Mouse (Mus musculus): ENCODE data around the gene Ccdc167. TPM values are rescaled to one million over a fixed set of nuclear protein-coding genes. Genes with fewer than 3 reads are reported as not detected.

The Ccdc167 gene
- polyA plus RNA-seq, 1 experiment = 1.4 TPM

- Histone ChIP-seq H3K9me3 (ENCODE audit: control insufficient read depth, low read length) (no peaks in the 10 kb centered on the region), H3K4me1 (ENCODE audit: control insufficient read depth) (peaks cover 44% of the 10 kb centered on the region), H3K27me3 (ENCODE audit: control insufficient read depth) (no peaks in the 10 kb centered on the region), H3K4me3 (replicated peaks) (no peak overlapping the region), H3K36me3 (ENCODE audit: control insufficient read depth) (peaks cover 36% of the 10 kb centered on the region)
- no peak for TF ChIP-seq GATA1 (IDR thresholded peaks at IDR 0.05; ENCODE audit: low read length)
- no peak for TF ChIP-seq TAL1 (IDR thresholded peaks at IDR 0.05; ENCODE audit: low read length)
Measured at GRCm38 (mm10) chr17:29710562-29711044, 6.2 kb downstream of the Ccdc167 start.

DNA sequence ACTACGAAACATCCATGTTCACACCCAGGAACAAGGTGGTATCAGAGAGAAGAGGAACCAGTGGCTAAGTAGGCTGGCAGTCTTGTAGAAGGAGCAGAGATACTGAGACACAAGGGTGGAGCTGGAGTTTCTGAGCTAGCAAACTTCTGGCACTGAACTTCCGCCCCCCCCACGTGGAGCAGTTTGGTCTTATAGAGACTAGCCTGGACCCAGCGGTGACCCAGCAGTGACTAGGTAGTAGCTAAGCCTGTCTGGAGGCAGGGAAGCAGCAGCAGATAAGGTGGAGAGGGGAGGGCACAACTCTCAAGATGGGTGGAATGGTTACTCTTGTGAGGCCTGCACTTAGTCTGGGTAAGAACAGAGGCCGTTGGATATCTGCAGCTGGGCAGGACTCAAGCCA is 8.1 kb downstream of the Ccdc167 start:
- H3K27me3 ChIP-seq (ENCODE audit: control insufficient read depth) = no peaks in the 10 kb centered on the region
- no peaks in the 10 kb centered on the region for H3K9me3 ChIP-seq (ENCODE audit: control insufficient read depth, low read length)
- H3K36me3 ChIP-seq (ENCODE audit: control insufficient read depth) = peaks cover 45% of the 10 kb centered on the region
- no peak overlapping the region for H3K4me3 ChIP-seq (replicated peaks)
- H3K4me1 ChIP-seq (ENCODE audit: control insufficient read depth) = peaks cover 40% of the 10 kb centered on the region
- TF ChIP-seq TAL1 (IDR thresholded peaks at IDR 0.05; ENCODE audit: low read length) = no peak
- TF ChIP-seq GATA1 (IDR thresholded peaks at IDR 0.05; ENCODE audit: low read length) = no peak

- TF ChIP-seq TAL1 (IDR thresholded peaks at IDR 0.05; ENCODE audit: low read length) = no peak
- TF ChIP-seq GATA1 (IDR thresholded peaks at IDR 0.05; ENCODE audit: low read length) = no peak
- Histone ChIP-seq H3K27me3 (ENCODE audit: control insufficient read depth) (no peaks in the 10 kb centered on the region), H3K4me1 (ENCODE audit: control insufficient read depth) (peaks cover 41% of the 10 kb centered on the region), H3K4me3 (replicated peaks) (no peak overlapping the region), H3K36me3 (ENCODE audit: control insufficient read depth) (peaks cover 61% of the 10 kb centered on the region), H3K9me3 (ENCODE audit: control insufficient read depth, low read length) (no peaks in the 10 kb centered on the region)
Measured at GRCm38 (mm10) chr17:29706981-29707545, 9.8 kb downstream of the Ccdc167 start.

DNA sequence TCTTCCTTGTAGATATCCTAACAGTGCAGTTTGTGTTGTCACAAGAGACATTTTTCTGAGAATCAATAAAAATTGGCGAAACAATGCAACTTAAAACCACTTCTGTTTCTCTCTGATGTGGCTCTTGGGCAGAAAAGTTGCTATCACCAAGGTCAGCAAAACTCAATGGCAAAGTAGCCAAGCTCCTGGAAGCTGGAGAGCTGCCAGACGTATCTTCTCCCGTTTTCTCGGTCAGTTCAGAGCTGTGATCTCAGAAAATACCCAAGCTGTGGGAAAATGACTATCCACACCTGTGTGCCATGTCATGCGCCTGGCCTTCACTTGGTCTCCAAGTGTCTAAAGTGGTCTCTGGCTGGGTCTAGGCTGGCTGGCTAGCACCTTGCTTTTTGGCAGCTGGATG is 11.0 kb downstream of the Ccdc167 start:
- TF ChIP-seq TAL1 (IDR thresholded peaks at IDR 0.05; ENCODE audit: low read length) = no peak
- TF ChIP-seq GATA1 (IDR thresholded peaks at IDR 0.05; ENCODE audit: low read length) = no peak
- H3K36me3 ChIP-seq (ENCODE audit: control insufficient read depth) = peaks cover 69% of the 10 kb centered on the region
- no peak overlapping the region for H3K4me3 ChIP-seq (replicated peaks)
- no peaks in the 10 kb centered on the region for H3K9me3 ChIP-seq (ENCODE audit: control insufficient read depth, low read length)
- peaks cover 38% of the 10 kb centered on the region for H3K4me1 ChIP-seq (ENCODE audit: control insufficient read depth)
- no peaks in the 10 kb centered on the region for H3K27me3 ChIP-seq (ENCODE audit: control insufficient read depth)

GRCm38 (mm10) chr17:29704781-29705180 is 12.1 kb downstream of the Ccdc167 start:
- H3K36me3 ChIP-seq (ENCODE audit: control insufficient read depth) = peaks cover 72% of the 10 kb centered on the region
- H3K9me3 ChIP-seq (ENCODE audit: control insufficient read depth, low read length) = no peaks in the 10 kb centered on the region
- H3K4me3 ChIP-seq (replicated peaks) = no peak overlapping the region
- TF ChIP-seq TAL1 (IDR thresholded peaks at IDR 0.05; ENCODE audit: low read length) (no peak), GATA1 (IDR thresholded peaks at IDR 0.05; ENCODE audit: low read length) (no peak)
- no peaks in the 10 kb centered on the region for H3K27me3 ChIP-seq (ENCODE audit: control insufficient read depth)
- peaks cover 34% of the 10 kb centered on the region for H3K4me1 ChIP-seq (ENCODE audit: control insufficient read depth)

GRCm38 (mm10) chr17:29702938-29703710 is 13.7 kb downstream of the Ccdc167 start:
- no peak for TF ChIP-seq TAL1 (IDR thresholded peaks at IDR 0.05; ENCODE audit: low read length)
- TF ChIP-seq GATA1 (IDR thresholded peaks at IDR 0.05; ENCODE audit: low read length) = no peak
- Histone ChIP-seq H3K4me3 (replicated peaks) (no peak overlapping the region), H3K4me1 (ENCODE audit: control insufficient read depth) (peaks cover 18% of the 10 kb centered on the region), H3K36me3 (ENCODE audit: control insufficient read depth) (peaks cover 81% of the 10 kb centered on the region), H3K9me3 (ENCODE audit: control insufficient read depth, low read length) (no peaks in the 10 kb centered on the region), H3K27me3 (ENCODE audit: control insufficient read depth) (no peaks in the 10 kb centered on the region)

- Histone ChIP-seq H3K9me3 (ENCODE audit: control insufficient read depth, low read length) (no peaks in the 10 kb centered on the region), H3K27me3 (ENCODE audit: control insufficient read depth) (no peaks in the 10 kb centered on the region), H3K36me3 (ENCODE audit: control insufficient read depth) (peaks cover 98% of the 10 kb centered on the region), H3K4me3 (replicated peaks) (no peak overlapping the region), H3K4me1 (ENCODE audit: control insufficient read depth) (peaks cover 16% of the 10 kb centered on the region)
- TF ChIP-seq GATA1 (IDR thresholded peaks at IDR 0.05; ENCODE audit: low read length) (no peak), TAL1 (IDR thresholded peaks at IDR 0.05; ENCODE audit: low read length) (no peak)
Measured at GRCm38 (mm10) chr17:29700573-29700972, 16.3 kb downstream of the Ccdc167 start.

- no peaks in the 10 kb centered on the region for H3K9me3 ChIP-seq (ENCODE audit: control insufficient read depth, low read length)
- peaks cover 100% of the 10 kb centered on the region for H3K36me3 ChIP-seq (ENCODE audit: control insufficient read depth)
- H3K27me3 ChIP-seq (ENCODE audit: control insufficient read depth) = no peaks in the 10 kb centered on the region
- peaks cover 8% of the 10 kb centered on the region for H3K4me1 ChIP-seq (ENCODE audit: control insufficient read depth)
- H3K4me3 ChIP-seq (replicated peaks) = no peak overlapping the region
- TF ChIP-seq GATA1 (IDR thresholded peaks at IDR 0.05; ENCODE audit: low read length) = no peak
- no peak for TF ChIP-seq TAL1 (IDR thresholded peaks at IDR 0.05; ENCODE audit: low read length)
Measured at GRCm38 (mm10) chr17:29698421-29698820, 18.4 kb downstream of the Ccdc167 start.

GRCm38 (mm10) chr17:29696940-29697339 is 19.9 kb downstream of the Ccdc167 start:
- Histone ChIP-seq H3K4me1 (ENCODE audit: control insufficient read depth) (peaks cover 13% of the 10 kb centered on the region), H3K9me3 (ENCODE audit: control insufficient read depth, low read length) (no peaks in the 10 kb centered on the region), H3K36me3 (ENCODE audit: control insufficient read depth) (peaks cover 98% of the 10 kb centered on the region), H3K4me3 (replicated peaks) (no peak overlapping the region), H3K27me3 (ENCODE audit: control insufficient read depth) (no peaks in the 10 kb centered on the region)
- no peak for TF ChIP-seq GATA1 (IDR thresholded peaks at IDR 0.05; ENCODE audit: low read length)
- TF ChIP-seq TAL1 (IDR thresholded peaks at IDR 0.05; ENCODE audit: low read length) = no peak

Measured in erythroblast, embryonic 14.5 days (primary cell).